Mouse (Mus musculus): Measurements from ENCODE around the gene Hamp2.
"Not testable (repeated sequence)": the region's sequence is repeated elsewhere in the genome, so short reads cannot be mapped to it uniquely, and the experiment has no call there.

Gene Hamp2

DNA sequence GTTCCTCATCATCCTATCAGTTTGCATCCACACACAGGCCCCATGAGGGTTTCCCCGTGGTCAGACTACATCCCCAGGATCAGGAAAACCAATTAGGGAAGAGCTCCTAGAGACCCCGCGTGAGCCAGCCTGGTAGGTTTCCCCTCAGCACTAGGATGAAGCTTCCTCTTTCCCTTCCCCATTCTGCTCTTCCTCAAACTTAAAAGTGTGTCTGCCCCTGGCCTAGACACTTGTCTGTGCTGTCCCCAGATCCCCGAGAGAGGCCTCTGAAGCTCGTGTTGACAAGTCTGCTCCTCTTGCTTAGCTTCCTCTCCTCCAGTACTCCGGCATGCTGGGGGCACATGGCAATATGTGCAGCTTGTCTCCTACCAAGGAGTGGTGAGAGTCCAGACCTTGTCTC is 29.0 kb upstream of the Hamp2 start:
- DNase-seq (ENCODE audit: low read depth, low spot score) = no peak

DNA sequence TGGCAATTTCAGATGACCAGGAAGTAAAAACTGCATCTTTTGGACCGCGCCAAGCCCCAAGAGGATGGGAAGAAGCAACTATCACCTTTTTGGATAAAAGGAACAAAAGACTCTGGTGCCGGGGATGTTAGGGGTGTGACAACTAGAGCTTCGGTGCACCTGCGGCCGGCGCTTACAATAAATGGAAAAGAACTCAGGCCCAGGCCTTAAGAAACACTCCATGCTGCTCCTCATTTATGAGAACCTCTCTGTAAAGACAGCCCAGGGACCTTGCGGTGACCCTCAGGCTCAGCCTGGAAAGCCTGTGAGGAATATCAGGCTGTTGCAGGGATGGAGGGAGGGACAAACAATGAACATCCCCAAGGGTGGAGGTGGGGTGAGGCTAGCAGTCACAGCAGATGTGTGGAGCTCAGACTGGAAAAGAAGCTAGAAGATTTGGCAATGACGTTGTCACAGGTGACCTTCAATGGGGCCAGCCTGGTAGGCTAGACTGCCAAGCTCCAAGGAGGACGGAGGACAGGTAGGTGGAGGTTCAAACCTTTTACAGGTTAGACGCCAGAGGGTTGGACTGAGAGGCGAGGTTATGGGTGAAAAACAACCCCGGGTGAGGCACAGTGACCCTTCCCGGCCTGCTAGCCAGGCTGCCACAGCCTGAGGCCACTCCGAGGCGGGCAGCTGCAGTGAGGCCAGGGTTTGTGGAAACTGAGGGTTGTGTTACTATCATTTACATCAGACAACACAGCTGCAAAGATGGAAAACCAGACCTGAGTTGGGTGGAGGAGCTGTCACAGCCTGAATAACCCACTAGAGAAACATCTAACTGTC is 28.2 kb upstream of the Hamp2 start:
- DNase-seq (ENCODE audit: low read depth, low spot score) = no peak

GRCm38 (mm10) chr7:30949902-30950301 is 25.4 kb upstream of the Hamp2 start:
- not testable (repeated sequence) for DNase-seq (ENCODE audit: low read depth, low spot score)

- DNase-seq (ENCODE audit: low read depth, low spot score) = no peak
Measured at GRCm38 (mm10) chr7:30945876-30946275, 21.4 kb upstream of the Hamp2 start.

DNA sequence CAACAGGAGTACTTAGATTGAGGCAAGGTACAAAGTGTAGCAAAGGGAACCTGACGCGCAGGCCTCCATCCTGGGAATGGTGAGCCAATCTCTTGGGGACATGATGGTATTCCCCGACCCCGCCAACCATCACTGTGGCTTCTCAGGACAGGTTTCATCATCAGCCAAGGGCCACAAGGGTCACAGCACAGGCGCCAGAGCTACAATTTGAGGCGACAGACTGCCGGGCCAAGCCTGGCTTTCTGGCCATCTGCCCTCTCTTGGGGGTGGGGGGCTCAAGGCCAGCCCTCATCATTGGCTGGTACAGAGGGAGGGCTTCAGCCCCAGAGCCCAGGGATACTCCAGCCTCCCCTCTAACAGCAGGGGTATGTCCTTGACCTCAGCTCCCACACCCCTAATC is 21.0 kb upstream of the Hamp2 start:
- DNase-seq (ENCODE audit: low read depth, low spot score) = not testable (repeated sequence)

GRCm38 (mm10) chr7:30944706-30945105 is 20.2 kb upstream of the Hamp2 start:
- DNase-seq (ENCODE audit: low read depth, low spot score) = not testable (repeated sequence)

DNA sequence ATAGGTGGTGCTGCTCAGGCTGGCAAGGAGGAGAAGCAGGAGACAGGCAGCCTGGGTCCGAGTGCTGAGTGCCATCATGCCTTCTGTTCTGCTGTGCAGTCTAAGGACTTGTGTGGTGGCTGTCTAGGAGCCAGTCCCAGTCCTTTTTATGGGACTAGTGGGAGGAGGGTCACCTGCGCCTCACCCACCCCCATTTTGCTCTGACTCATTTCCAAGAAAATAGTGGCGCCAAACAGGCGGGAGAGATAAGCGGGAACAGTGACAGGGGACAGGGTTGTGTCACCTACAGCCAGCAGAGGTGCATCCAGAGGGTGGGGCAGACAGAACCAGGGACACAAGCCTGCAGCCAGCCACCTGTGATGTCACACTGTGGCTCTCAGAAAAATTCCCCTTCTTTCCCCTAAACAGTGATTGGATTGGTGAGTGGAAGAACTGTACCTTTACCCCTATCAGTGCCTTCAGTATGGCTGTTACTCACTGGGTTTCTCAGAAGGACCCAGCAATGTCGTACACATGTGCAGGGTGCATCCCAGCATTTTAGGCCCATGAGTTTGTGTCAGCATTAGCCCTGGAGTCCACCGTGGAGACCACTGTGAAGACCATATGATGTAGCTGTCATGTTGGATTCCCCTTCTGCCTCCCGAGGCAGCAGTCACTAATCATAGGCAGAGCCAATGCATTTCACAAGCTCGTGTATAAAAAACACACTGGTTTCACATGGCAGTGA is 19.6 kb upstream of the Hamp2 start, which contains the start of gene Hamp:
Gene Hamp, minus strand, starts transcription at position 124 of the 727 bp plus-strand sequence.
- no peak for DNase-seq (ENCODE audit: low read depth, low spot score)

GRCm38 (mm10) chr7:30942365-30942764 is 17.9 kb upstream of the Hamp2 start:
- not testable (repeated sequence) for DNase-seq (ENCODE audit: low read depth, low spot score)

DNA sequence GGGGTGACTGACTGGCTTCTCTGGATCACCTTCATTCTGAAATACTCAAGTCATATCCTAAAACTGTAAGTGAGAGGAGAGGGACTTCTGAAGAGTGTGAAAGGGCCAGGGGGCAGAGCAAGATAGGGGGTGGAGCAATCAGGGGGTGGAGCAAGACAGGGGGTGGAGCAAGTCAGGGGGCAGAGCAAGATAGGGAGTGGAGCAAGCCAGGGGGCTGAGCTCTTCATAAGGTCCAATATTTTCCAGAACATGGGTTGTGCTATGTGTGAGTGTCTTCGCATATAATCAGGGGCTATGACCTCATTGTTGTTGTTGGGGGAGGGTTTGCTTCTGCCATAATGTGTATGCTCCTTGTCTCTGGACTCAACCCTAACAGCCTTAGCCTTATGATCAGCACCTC is 15.6 kb upstream of the Hamp2 start:
- DNase-seq (ENCODE audit: low read depth, low spot score) = not testable (repeated sequence)

DNA sequence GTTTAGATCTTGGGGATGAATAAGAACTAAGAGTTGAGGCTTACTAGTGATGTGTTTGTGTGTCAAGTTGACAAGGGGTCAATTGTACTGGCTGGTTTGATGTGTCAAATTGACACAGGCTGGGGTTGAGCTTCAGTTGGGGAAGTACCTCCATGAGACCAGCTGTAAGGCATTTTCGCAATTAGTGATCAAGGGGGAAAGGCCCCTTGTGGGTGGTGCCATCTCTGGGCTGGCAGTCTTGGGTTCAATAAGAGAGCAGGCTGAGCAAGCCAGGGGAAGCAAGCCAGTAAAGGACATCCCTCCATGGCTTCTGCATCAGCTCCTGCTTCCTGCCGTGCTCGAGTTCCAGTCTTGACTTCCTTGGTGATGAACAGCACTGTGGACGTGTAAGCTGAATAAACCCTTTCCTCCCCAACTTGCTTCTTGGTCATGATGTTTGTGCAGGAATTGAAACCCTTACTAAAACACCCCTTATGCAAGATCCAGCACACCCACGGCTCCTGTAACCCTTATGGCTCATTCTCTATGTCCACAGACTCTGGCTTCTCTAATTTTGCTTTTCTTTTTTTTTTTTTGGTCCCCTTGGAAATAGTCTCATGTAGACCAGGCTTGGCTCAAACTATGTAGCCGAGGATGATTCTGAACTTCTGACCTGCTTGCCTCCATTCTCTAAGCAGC is 11.1 kb upstream of the Hamp2 start:
- not testable (repeated sequence) for DNase-seq (ENCODE audit: low read depth, low spot score)

- DNase-seq (ENCODE audit: low read depth, low spot score) = no peak
Measured at GRCm38 (mm10) chr7:30924071-30924470, 410 bp downstream of the Hamp2 start.

DNA sequence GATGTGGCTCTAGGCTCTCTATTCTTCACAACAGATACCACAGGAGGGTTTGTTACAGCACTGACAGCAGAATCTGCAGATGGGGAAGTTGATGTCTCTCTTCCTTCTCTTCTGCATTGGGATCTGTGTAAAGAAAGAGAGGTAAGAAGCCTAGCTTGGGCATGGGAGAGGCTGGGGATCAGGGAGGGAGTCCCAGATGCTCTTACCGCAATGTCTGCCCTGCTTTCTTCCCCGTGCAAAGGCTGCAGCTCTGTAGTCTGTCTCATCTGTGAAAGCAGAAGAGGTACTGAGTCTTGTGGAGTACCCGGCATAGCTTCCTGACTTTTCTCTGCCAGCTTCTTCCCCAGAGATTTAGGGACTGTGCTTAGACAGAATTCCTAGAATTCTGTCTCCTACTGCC is 2.0 kb downstream of the Hamp2 start:
- DNase-seq (ENCODE audit: low read depth, low spot score) = not testable (repeated sequence)

DNA sequence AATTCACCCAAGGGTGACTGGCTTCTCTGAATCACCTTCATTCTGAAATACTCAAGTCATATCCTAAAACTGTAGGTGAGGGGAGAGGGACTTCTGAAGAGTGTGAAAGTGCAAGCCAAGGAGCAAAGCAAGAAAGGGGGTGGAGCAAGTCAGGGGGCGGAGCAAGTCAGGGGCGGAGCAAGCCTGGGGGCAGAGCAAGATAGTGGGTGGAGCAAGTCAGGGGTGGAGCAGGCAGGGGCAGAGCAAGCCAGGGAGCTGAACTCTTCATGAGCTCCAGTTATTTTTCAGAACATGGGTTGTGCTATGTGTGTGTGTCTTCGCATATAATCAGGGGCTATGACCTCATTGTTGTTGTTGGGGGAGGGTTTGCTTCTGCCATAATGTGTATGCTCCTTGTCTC is 4.3 kb downstream of the Hamp2 start:
- DNase-seq (ENCODE audit: low read depth, low spot score) = no peak

DNA sequence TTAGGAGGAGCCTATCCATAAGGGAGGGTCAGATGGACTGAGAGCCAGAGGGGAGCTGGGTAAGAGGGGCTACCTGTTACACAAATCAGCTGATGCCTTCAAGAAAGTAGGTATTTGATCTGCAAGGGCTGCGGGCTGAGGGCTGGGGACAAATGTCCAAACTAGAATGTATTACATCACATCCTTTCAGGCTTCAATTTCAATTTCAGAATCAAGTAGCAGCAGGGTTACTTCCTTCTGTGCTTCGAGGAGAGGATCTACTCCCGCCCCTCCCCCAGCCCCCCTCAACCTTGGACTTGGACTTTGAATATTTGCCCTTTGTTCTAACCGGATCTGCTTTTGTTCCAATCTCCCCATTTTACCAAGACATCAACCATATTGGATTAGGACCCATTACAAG is 7.3 kb downstream of the Hamp2 start:
- DNase-seq (ENCODE audit: low read depth, low spot score) = no peak

- no peak for DNase-seq (ENCODE audit: low read depth, low spot score)
Measured at GRCm38 (mm10) chr7:30916713-30917112, 7.8 kb downstream of the Hamp2 start.

DNA sequence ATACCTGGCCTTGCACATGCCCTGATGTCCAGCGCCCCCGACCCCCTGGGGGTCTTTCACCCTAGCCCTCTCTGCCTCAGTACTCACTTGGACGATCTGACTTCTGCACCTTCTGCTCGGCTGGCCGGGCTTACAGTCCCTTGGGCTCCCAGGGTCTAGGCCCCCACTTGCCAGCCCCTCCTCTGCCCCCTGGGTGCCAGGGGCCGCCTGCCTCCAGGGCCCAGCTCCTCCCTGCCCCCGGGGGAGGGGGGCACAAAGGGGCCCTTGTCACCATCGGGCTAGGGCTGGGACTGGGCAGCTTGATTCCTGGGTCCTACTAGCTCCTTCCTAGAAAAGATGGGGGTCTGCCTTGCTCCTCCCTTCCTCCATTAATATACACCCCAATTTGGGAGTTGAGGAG is 9.7 kb downstream of the Hamp2 start, which contains the start of gene Mag:
Gene Mag, minus strand, starts transcription at position 142 of the 400 bp plus-strand sequence.
- no peak for DNase-seq (ENCODE audit: low read depth, low spot score)

DNA sequence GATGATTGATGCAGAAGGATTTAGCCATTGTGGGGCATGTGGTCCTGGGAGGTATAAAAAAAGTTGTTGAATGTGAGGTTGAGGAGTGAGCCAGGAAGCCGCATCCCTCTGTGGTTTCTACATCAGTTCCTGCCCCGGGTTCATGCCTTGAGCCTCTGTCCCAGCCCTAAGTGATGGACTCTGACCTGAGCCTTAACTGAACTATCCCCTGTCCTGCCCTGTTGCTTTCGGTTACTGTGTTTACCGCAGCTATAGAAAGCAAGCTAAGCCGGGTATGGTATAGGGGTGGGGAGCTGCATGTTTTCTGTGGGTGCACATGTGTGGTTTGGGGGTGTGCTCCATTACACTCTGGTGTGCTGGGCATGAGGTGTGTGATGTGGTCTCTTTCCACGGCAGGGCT is 14.7 kb downstream of the Hamp2 start:
- no peak for DNase-seq (ENCODE audit: low read depth, low spot score)

DNA sequence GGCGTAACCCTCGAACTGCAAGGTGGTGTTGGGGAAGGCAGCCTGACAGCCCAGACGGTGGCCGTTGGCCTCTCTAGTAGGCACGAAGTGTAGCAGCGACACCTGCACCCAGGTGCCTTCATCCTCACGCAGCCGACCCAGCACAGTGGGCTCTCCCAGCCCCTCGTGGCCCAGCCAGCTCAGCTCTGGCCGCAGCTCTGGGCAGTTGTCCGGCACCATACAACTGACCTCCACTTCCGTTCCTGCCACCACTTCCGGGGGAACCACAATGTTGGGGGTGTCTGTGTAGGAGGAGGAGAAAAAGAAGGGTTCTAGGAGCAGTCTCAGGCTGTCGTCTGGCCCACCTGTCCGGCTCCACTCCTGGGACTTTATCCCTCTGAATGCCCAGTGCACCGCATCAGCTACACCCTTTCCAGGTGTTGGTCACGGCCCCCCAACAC is 15.5 kb downstream of the Hamp2 start:
- DNase-seq (ENCODE audit: low read depth, low spot score) = no peak

- DNase-seq (ENCODE audit: low read depth, low spot score) = no peak
Measured at GRCm38 (mm10) chr7:30908277-30908991, 16.0 kb downstream of the Hamp2 start.

- no peak for DNase-seq (ENCODE audit: low read depth, low spot score)
Measured at GRCm38 (mm10) chr7:30904042-30904441, 20.4 kb downstream of the Hamp2 start.

GRCm38 (mm10) chr7:30895217-30895616 is 29.3 kb downstream of the Hamp2 start:
- no peak for DNase-seq (ENCODE audit: low read depth, low spot score)
